Mouse (Mus musculus): ENCODE data around the gene Zfp618.

DNA sequence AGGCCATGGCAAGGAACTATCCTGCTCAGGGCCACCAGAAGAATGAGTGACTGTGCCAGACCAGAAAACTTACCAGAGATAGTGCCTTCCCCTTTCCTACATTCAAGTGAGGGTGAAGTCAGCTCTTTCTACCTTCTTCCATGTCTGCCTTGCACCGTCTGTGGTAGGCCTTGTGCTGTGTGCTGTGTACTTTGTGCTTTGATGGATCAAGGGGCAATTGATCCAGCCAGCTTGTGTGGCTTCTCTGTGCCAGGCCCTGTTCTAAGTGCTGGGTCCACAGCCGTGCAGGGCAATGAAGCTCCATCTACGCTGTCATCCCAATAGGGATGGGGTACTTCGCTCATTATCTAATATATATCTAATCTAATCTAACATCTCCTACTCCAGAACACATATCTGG is 98.0 kb downstream of the Zfp618 start:
- TF ChIP-seq GATA1 (IDR thresholded peaks at IDR 0.05; ENCODE audit: borderline replicate concordance, low read length): no peak
- no peak for TF ChIP-seq FLI1 (IDR thresholded peaks at IDR 0.05; ENCODE audit: low read length)
